9 mouse cellular contexts compared by ENCODE assay signal in genomic region chr1:35402995-35403394, GRCm38 (mm10).
"Had no signal": no experiment of that assay in that cellular context is flagged by ENCODE, and none has a peak within 500 bp of the region (broad histone marks: within the 10 kb centered on the region; RNA-seq: fewer than 3 reads in every experiment).

No protein-coding gene starts in this region.

- DNase-seq: liver, embryonic 13.5 days; liver, postnatal 0 days; lung, adult 2 months; lung, postnatal 14 days; lung, postnatal 36 days; spleen, adult 18-20 months; thymus, adult 18-20 months; thymus, postnatal 14 days; thymus, postnatal 4 days had no signal
